Mouse (Mus musculus) neural tube, postnatal 0 days (tissue): Measurements from ENCODE around the gene Hsbp1. TPM values are rescaled to one million over a fixed set of nuclear protein-coding genes. Genes with fewer than 3 reads are reported as not detected.

Experiments used
- polyA plus RNA-seq: library from polyadenylated mRNA; unstranded; fragments of >200 nt; fragmentation: Nextera tagmentation; extraction: Ambion mirVana; gene quantifications from 2 replicates; pipeline ENCODE4 v1.2.1, GENCODE M21; 2015

The Hsbp1 gene
- 954 and 955 TPM in 2 replicates for polyA plus RNA-seq

DNA sequence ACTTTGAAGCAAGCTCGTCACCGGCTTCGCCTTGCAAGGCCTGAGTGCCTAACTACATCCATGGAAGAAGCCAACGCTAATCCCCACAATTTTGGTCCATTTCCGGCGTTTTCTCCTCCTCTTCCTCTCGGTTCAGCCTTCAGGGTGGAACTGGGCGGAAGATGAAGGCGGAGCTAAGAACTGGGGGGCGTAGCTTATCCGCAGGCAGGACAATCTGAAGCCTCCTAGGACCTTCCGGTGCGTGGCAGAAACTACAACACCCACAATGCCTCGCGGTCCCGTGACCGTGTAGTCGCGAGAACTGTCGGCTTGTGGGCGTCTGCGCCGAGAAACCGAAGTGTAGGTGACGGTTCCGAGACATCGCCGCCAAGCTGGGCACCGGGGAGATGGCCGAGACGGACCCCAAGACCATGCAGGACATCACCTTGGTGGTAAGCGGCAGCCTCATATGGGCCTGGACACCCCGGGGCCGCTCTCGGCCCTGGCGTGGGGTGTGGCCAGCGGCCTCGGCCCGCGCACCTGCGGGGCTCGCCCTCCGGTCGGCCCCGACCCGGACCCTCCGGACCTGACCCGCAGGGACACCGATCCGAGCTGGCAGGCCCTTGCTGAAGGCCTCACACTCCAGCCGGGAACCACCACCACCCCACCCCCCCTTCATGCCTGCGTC, at the start of gene Hsbp1:
Gene Hsbp1, plus strand, starts transcription at position 299 of the 667 bp plus-strand sequence.

DNA sequence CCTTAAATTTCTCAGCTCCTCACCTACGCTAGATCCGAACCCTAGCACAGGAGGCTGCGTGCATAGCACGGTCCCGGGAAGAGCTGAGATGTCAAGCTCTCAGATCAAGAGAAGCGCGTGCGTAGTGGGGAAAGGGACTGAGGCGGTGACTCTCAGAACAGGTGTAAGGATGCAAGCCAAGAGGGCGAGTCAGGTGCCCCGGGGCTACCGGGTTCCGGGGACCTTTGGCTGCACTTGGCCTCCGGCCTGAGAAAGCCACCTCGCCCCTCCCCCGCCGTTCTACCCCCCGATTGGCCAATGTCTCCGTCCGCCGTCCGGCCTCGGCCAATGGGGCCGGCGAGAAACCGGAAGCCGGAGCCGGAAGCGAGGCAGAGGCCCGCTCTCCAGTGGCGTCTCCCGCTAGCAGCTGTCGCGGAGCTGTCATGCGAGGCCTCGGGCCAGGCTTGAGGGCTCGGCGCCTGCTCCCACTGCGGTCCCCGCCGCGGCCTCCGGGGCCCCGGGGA, 50.3 kb downstream of the Hsbp1 start, which contains the start of gene Mlycd:
Gene Mlycd, plus strand, starts transcription at position 355 of the 503 bp plus-strand sequence.

Other genes with a start within 250 kb of the Hsbp1 start
- 21.8 and 22.4 TPM in 2 replicates for gene Mlycd, start 50.4 kb downstream of the Hsbp1 start, polyA plus RNA-seq
- gene Osgin1, start 89.6 kb downstream of the Hsbp1 start, polyA plus RNA-seq, result 0.46 and 0.60 TPM in 2 replicates
- 58.0 and 62.3 TPM in 2 replicates for gene Necab2, start 102.2 kb downstream of the Hsbp1 start, polyA plus RNA-seq
- not detected in 2 replicates for gene Slc38a8, start 157.2 kb downstream of the Hsbp1 start, polyA plus RNA-seq
- gene Mbtps1, start 214.2 kb downstream of the Hsbp1 start, polyA plus RNA-seq, result 38.1 and 43.1 TPM in 2 replicates
- 89.8 and 103 TPM in 2 replicates for gene Hsdl1, start 230.7 kb downstream of the Hsbp1 start, polyA plus RNA-seq
- 0.41 and 0.52 TPM in 2 replicates for gene Dnaaf1, start 230.7 kb downstream of the Hsbp1 start, polyA plus RNA-seq